Mouse (Mus musculus): Measurements from ENCODE around the gene Plcg1. TPM values are rescaled to one million over a fixed set of nuclear protein-coding genes. Genes with fewer than 3 reads are reported as not detected.

Gene Plcg1
- polyA plus RNA-seq, 1 experiment from 2014 or later, result 7.6 TPM

DNA sequence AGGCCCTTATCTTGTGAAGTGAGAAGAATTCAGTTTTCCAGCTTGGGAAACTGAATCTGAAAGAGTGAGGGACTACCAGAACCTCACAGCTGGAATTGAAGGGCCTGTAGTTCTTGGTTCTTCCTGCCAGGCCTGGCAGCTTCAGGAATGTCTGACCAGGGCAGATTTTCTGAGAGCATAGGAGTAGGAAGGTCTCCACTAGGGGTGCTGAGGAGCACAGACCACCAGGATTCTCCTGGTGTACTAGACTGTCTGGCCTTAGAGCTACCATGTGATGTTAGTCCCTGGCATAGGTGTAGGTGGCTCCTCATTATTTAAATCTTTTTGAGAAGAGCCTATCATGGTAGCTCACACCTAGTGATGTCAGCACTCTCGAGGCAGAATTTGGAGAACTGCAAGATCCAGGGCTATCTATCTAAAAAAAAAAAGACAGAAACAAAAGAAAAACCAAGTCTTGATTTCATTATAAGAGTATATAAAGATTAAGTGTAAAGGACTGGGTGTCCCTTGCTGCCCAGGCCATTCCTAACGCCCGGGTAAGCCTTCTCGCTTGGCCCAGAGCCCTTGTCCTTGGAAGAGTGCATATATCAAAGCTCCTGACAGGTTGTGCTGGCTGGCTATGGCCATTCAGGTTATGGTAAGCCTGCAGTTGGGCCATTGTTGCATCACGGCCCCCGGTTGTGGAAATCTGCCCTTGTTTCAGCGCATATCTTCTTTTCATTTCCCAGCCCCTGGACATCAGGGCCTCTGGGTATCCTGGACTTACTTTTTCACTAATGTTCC lies 13.1 kb downstream of the Plcg1 start:
- H3K27ac ChIP-seq, result no peak overlapping the region
- H3K4me3 ChIP-seq (ENCODE audit: inconsistent target), result no peak overlapping the region
- H3K36me3 ChIP-seq (ENCODE audit: inconsistent target), result no peaks in the 10 kb centered on the region
- 73% methylated on average over 7 of the region's 7 CpGs for WGBS (ENCODE audit: missing documents)
- no peaks in the 10 kb centered on the region for H3K79me2 ChIP-seq (ENCODE audit: inconsistent target)

DNA sequence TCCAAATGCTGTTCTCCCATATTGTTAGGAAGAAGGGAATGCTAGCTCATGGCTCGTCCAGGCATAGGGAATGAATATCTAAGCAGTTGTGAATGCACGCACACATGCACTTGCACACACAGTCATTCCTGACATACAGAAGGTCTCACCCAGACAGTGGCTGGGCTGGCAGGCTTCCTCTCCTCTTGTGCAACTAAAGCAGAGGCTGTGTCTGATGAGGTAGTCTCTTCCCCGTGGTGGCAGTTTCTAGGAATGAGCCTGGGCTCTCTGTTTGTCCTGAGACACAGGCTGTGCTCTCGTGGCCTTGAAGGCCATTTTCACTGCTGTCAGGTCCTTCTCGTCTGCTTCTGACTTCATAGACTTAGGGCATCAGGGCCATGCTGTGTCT lies 13.7 kb downstream of the Plcg1 start:
- no peaks in the 10 kb centered on the region for H3K36me3 ChIP-seq (ENCODE audit: inconsistent target)
- H3K4me3 ChIP-seq (ENCODE audit: inconsistent target), result no peak overlapping the region
- H3K27ac ChIP-seq, result no peak overlapping the region
- no peaks in the 10 kb centered on the region for H3K79me2 ChIP-seq (ENCODE audit: inconsistent target)
- 62% methylated on average over 5 of the region's 5 CpGs for WGBS (ENCODE audit: missing documents)

DNA sequence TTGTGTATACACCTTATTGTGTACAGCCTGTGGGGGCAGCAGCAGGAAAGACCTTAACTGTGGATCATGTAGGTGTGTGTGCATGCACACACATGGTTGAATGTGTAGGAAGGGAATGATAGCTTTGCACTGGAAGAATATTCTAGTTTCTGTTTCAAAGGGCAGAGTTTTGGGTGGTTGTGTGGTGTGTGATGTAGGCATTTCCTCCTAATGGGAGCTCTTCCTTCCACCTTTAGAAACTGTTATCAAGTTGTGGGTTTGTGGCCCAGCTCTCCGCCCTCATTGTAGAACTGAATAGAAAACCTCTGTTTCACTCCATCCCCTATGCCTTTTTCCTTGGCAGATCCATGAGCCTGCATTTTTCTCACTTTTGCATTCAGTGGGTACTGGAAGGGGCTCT lies 14.4 kb downstream of the Plcg1 start:
- no peak overlapping the region for H3K27ac ChIP-seq
- no peaks in the 10 kb centered on the region for H3K36me3 ChIP-seq (ENCODE audit: inconsistent target)
- WGBS (ENCODE audit: missing documents), result 80% methylated on average over 1 of the region's 1 CpGs

DNA sequence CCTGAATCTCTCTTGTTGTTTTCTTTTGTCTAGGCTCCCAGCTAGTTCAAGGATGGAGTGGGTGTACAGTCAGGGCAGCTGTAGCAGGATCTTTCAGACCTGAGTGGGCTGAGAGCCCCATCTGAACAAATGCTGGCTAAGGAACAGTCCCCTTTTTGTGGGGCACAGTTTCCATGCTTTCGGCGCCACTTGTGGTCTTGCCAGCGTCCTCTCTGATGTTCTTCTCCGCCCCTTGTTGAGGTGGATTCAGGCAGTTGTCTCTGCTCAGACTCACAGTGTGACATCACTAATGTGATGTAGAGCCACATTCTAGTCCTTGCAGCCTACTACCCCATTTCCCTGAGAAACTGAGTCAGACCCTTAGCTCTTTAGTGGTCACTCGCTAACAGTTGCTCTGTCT lies 15.5 kb downstream of the Plcg1 start:
- H3K27ac ChIP-seq, result no peak overlapping the region
- WGBS (ENCODE audit: missing documents), result 90% methylated on average over 4 of the region's 5 CpGs
- H3K79me2 ChIP-seq (ENCODE audit: inconsistent target), result no peaks in the 10 kb centered on the region
- H3K4me3 ChIP-seq (ENCODE audit: inconsistent target), result no peak overlapping the region
- H3K36me3 ChIP-seq (ENCODE audit: inconsistent target), result no peaks in the 10 kb centered on the region

More for the DNA sequence above, 14.4 kb downstream of the Plcg1 start:
- H3K79me2 ChIP-seq (ENCODE audit: inconsistent target), result no peaks in the 10 kb centered on the region
- H3K4me3 ChIP-seq (ENCODE audit: inconsistent target), result no peak overlapping the region

DNA sequence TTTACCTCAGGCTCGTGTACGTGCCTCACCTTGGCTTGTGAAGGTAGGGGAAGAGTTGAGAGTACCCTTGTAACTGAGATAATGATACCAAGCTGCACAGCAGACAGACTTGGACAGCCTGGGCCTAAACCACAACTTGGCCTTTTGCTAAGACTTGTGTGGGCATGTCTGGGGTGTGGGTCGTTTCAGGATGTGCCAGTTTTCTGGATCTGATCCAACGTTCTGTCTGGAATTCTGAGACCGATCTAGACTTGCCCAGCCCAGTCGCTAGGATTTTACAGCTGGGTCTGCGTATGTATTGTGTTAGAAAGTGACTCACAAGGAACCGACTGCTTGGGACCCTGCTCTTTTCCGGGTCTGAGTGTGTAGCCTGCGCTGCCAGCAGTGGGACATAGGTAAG lies 16.0 kb downstream of the Plcg1 start:
- Histone ChIP-seq H3K79me2 (ENCODE audit: inconsistent target) (no peaks in the 10 kb centered on the region), H3K36me3 (ENCODE audit: inconsistent target) (peaks cover 1% of the 10 kb centered on the region; the same call in 1 of the 2 replicates), H3K4me3 (ENCODE audit: inconsistent target) (no peak overlapping the region), H3K27ac (no peak overlapping the region)
- 88% methylated on average over 10 of the region's 10 CpGs for WGBS (ENCODE audit: missing documents)

DNA sequence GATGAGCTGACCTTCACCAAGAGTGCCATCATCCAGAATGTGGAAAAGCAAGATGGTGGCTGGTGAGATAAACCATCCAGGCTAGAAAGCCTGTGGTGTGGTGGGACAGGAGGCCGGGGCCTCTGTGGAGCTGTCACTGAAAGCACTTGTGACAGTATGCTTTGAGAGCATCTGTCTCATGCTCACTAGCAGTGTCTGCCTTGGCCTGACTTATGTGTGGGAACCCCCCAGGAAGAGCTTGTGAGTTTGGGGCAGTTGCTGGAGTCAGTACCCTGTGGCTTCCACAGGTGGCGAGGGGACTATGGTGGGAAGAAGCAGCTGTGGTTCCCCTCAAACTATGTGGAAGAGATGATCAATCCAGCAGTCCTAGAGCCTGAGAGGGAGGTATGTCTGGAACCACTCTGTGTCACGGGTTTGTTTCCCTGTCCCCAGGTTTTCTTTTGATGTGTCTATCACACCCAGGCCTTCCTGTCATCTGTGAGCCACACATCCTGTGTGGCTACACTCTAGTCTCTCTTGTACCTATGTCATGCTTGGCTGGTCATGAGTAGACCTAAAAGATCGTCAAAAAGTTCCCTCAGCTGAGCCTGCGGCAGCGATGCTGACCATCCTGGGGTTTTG lies 25.6 kb downstream of the Plcg1 start:
- peaks cover 12% of the 10 kb centered on the region; the same call in 1 of the 2 replicates for H3K36me3 ChIP-seq (ENCODE audit: inconsistent target)
- H3K79me2 ChIP-seq (ENCODE audit: inconsistent target), result no peaks in the 10 kb centered on the region
- 78% methylated on average over 6 of the region's 6 CpGs for WGBS (ENCODE audit: missing documents)
- H3K4me3 ChIP-seq (ENCODE audit: inconsistent target), result no peak overlapping the region
- H3K27ac ChIP-seq, result no peak overlapping the region

DNA sequence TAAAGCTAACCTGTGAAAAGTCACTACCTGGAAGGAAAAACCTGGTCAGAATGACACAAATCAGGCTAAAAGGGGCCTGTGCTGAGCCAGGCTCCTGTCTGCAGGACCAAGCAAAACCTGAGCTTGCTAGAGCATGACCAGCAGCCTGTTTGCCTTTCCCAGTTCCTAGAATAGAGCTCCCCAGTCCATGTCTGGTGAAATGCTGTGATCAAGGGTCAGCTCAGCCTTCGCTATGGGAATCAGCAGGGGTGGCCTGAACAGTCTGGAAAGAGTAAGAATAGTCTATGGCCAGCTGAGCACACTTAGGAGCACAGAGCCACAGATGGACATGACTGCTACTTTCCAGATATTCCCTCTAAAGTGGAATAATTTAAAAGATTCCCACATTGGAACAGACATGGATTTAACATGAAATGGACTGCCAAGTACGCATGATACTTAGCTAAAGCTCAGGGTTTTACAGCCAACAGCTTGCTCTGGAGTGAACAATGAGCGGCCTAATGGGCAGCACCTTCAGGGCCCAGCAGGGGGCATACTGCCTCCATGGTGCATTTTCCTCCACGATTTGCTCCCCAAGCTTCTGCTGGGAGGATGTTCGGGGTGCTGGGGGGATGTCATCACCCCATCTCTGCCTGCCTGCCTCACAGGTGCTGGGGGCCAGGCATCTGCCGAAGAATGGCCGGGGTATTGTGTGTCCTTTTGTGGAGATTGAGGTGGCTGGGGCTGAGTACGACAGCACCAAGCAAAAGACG lies 29.5 kb downstream of the Plcg1 start:
- 89% methylated on average over 9 of the region's 9 CpGs for WGBS (ENCODE audit: missing documents)
- no peaks in the 10 kb centered on the region for H3K36me3 ChIP-seq (ENCODE audit: inconsistent target)

DNA sequence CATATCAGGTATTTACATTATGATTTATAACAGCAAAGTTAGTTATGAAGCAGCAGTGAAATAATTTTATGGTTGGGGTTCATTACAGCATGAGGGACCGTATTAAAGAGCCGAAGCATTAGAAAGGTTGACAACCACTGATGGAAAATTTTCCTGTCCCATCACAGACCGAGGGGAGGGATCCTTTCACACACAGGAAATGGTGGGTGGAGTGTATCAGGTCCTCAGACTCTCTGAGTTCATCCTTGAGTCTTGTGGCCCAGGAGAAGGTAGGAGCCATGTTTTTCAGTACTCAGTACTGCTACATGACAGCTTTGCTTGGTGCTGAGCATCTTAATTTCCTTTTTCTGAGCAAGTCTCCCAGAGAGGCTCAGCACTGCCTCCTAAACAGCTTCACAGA lies 32.7 kb downstream of the Plcg1 start:
- Histone ChIP-seq H3K27ac (no peak overlapping the region), H3K79me2 (ENCODE audit: inconsistent target) (no peaks in the 10 kb centered on the region), H3K4me3 (ENCODE audit: inconsistent target) (no peak overlapping the region), H3K36me3 (ENCODE audit: inconsistent target) (no peaks in the 10 kb centered on the region)
- 76% methylated on average over 3 of the region's 3 CpGs for WGBS (ENCODE audit: missing documents)

More for the DNA sequence above, 29.5 kb downstream of the Plcg1 start:
- H3K79me2 ChIP-seq (ENCODE audit: inconsistent target), result no peaks in the 10 kb centered on the region
- no peak overlapping the region for H3K27ac ChIP-seq
- H3K4me3 ChIP-seq (ENCODE audit: inconsistent target), result no peak overlapping the region

DNA sequence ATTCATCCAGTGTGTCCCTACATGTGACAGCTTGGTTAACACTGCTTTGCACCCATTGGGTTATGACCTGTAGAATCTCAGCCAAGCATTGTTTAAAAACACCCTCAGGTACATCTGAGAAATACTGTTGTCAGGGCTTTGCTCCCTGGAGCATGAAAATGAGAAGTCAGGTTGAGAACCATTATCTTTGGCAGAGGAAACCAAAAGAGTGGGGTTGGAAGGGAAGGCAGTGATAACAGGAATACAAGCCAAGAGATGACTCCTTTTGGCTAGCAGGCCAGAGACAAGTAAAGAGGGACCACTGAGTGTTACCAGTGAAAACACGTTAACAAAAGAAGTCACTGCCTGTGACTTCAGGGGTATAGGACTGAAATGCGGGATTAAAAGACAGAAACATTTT lies 33.3 kb downstream of the Plcg1 start:
- WGBS (ENCODE audit: missing documents), result 96% methylated on average over 2 of the region's 2 CpGs
- Histone ChIP-seq H3K79me2 (ENCODE audit: inconsistent target) (no peaks in the 10 kb centered on the region), H3K4me3 (ENCODE audit: inconsistent target) (no peak overlapping the region), H3K27ac (no peak overlapping the region), H3K36me3 (ENCODE audit: inconsistent target) (no peaks in the 10 kb centered on the region)

DNA sequence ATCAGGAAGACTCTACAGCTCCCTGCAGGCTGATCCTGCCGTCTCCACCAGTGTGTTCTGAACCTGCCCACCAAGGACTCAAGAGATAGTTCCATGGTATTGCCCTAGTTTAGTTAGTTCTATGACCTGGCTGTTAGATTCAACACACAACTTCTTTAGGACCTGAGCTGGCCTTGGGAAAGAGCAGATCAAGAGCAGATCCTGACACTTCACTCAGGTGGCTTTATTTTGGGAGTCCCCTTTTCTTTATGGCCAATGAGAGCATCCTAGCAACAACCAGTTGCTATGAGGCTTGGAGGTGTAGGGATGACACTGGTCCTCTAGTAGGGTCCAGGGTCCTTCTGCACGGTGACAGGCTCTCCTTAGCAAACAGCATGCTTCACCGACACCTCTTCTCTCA lies 34.0 kb downstream of the Plcg1 start:
- Histone ChIP-seq H3K79me2 (ENCODE audit: inconsistent target) (no peaks in the 10 kb centered on the region), H3K36me3 (ENCODE audit: inconsistent target) (no peaks in the 10 kb centered on the region), H3K27ac (no peak overlapping the region), H3K4me3 (ENCODE audit: inconsistent target) (no peak overlapping the region)
- WGBS (ENCODE audit: missing documents), result 90% methylated on average over 3 of the region's 3 CpGs

DNA sequence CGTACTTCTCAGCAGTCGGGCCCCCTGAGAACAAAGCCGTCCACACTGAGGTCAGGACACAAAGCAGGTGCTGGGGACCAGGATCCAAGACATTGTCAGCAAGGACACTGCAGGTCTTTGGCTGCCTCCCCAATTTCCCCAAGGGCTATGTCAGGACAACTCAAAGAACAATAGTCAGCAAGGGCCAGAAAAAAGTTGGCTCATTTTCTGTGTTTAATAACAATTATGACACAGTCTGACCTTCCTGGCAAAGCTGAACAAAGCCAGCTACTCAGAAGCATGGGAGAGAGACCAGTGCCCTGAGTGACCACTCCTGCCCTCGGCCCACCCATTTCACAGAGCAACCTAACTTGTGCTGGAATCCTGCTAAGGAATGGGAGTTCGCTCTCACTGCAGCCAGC lies 35.3 kb downstream of the Plcg1 start:
- no peak overlapping the region for H3K27ac ChIP-seq
- 96% methylated on average over 5 of the region's 5 CpGs for WGBS (ENCODE audit: missing documents)
- H3K36me3 ChIP-seq (ENCODE audit: inconsistent target), result no peaks in the 10 kb centered on the region
- no peaks in the 10 kb centered on the region for H3K79me2 ChIP-seq (ENCODE audit: inconsistent target)
- H3K4me3 ChIP-seq (ENCODE audit: inconsistent target), result no peak overlapping the region

DNA sequence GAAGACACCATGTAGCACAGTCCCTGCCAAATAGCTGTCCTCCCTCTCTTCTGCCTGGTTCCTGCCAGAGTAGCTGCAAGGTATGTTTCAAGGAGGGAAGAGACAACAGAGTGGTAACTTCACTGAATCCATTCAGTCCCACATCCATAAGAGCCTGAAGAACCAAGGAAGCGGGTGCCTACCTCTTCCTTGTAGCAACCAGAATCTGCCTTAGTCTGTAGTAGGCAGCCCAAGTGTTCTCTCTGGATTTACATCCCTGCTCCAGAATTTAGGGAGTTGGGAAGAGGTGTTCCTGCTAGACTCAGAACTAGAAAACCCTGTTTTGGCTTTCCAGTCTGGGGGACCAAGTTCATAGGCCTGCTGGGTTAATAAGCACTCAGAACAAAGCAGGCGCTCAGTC lies 36.1 kb downstream of the Plcg1 start:
- H3K79me2 ChIP-seq (ENCODE audit: inconsistent target), result no peaks in the 10 kb centered on the region
- no peak overlapping the region for H3K4me3 ChIP-seq (ENCODE audit: inconsistent target)
- H3K36me3 ChIP-seq (ENCODE audit: inconsistent target), result no peaks in the 10 kb centered on the region
- H3K27ac ChIP-seq, result no peak overlapping the region
- 92% methylated on average over 2 of the region's 2 CpGs for WGBS (ENCODE audit: missing documents)

DNA sequence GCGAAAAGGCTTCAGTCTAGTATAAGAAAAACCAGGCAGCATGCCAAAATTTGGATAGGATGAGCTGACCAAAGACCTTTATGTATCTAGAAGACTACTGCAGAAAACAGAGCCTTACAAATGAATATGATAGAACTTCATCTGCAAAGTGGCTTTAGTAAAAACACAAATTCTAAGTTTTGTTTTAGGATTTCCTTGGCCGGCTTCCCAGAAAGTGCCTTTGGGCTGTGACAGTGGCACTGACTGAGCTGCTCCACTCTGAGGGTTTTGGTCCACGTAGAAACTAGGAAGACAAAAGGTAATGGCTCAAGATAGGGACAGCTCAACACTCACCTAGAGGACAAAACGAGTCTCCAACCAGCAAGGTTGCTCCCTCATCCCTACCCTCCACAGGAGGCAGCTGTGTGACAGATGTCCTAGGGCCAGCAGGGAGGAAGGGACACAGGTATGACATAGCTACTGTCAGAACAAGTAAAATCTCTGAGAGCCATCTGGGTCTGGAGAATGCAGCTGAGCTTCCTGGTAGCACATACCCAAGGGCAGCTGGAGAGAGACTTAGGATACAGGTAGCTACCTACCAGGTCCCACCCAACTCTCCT lies 37.1 kb downstream of the Plcg1 start:
- whole genome bisulfite sequencing (ENCODE audit: missing documents), result 94% methylated on average over 4 of the region's 4 CpGs
- Histone ChIP-seq H3K4me3 (ENCODE audit: inconsistent target) (no peak overlapping the region), H3K79me2 (ENCODE audit: inconsistent target) (no peaks in the 10 kb centered on the region), H3K27ac (no peak overlapping the region), H3K36me3 (ENCODE audit: inconsistent target) (no peaks in the 10 kb centered on the region)

DNA sequence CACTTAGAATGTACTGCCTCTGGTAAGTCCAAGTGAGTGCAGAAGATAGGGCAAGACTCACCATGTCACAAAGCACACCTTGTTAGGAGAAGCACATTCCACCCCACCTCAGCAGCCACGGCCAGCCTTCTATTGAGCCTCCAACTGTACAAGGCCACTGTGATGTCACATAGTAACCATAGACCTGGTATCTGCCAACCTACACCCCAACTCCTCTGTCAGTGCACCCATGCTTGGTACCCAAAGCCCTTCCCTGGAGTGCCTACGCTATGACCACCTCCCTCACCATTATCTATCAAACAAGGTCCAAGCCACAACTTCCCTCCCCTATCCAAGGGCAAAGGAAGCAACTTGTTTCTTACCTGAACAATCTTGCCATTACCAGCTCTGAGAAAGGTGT lies 37.9 kb downstream of the Plcg1 start:
- Histone ChIP-seq H3K4me3 (ENCODE audit: inconsistent target) (no peak overlapping the region), H3K27ac (no peak overlapping the region), H3K79me2 (ENCODE audit: inconsistent target) (no peaks in the 10 kb centered on the region), H3K36me3 (ENCODE audit: inconsistent target) (no peaks in the 10 kb centered on the region)
- 91% methylated on average over 2 of the region's 2 CpGs for WGBS (ENCODE audit: missing documents)

DNA sequence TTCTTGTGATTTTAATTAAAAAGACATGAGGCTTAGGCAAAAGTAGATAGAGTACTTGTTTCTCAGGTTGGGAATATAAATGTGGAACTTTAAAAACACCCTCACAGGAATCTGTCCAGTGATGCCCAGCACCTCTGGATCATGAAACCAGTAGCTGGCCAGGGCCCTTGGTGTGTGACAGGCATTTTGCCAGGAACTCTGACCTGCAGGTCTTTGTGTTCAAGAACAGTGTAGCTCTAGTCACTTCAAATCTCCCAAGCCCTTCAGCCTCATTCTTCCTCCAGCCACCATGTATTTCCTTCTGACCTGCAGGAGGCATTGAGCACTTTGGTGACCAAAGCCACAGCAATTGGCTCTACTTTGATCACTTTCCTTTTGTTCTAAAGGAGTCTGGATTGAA lies 39.3 kb downstream of the Plcg1 start:
- no peaks in the 10 kb centered on the region for H3K36me3 ChIP-seq (ENCODE audit: inconsistent target)
- no peak overlapping the region for H3K4me3 ChIP-seq (ENCODE audit: inconsistent target)
- no peaks in the 10 kb centered on the region for H3K79me2 ChIP-seq (ENCODE audit: inconsistent target)
- H3K27ac ChIP-seq, result no peak overlapping the region
